Mouse (Mus musculus) monocyte, adult 5-6 weeks (primary cell): Measurements from ENCODE around the gene Gm4981. TPM values are rescaled to one million over a fixed set of nuclear protein-coding genes. Genes with fewer than 3 reads are reported as not detected.

Experiments used
- total RNA-seq: library from RNA; stranded (forward); fragments of 200-1000, 200-491, 200-594 nt; gene quantifications from 3 replicates; pipeline ENCODE4 v1.2.3, GENCODE M21; 2017

Gene Gm4981
- total RNA-seq, 1 experiment from 2014 or later: not detected

Other genes with a start within 250 kb of the Gm4981 start
- not detected in 3 replicates for gene AW822073, start 11.8 kb downstream of the Gm4981 start, total RNA-seq
- not detected in 3 replicates for gene Duxf3, start 4.0 kb downstream of the Gm4981 start, total RNA-seq
- 35.0 to 48.5 TPM (median 37.9 TPM) in 3 replicates for gene Gcc2, start 18.8 kb upstream of the Gm4981 start, total RNA-seq
- gene Lims1, start 86.8 kb upstream of the Gm4981 start, total RNA-seq: 106 to 148 TPM (median 112 TPM) in 3 replicates
- 156 to 190 TPM (median 175 TPM) in 3 replicates for gene Ranbp2, start 210.2 kb upstream of the Gm4981 start, total RNA-seq